Mouse (Mus musculus) small intestine, adult 2 months (tissue): ENCODE data around the gene Isl2.

Experiments
- CTCF ChIP-seq: fragments of 200-500 bp; IDR thresholded peaks from 2 replicates; pipeline ENCODE4 v1.5.1; 2012; ENCODE audit warnings: low read depth, mild to moderate bottlenecking, control low read depth, inconsistent platforms, low read length, moderate library complexity, mixed read lengths; ENCODE audit not compliant: insufficient replicate concordance, insufficient read length; ENCODE audit errors: extremely low read depth
- POLR2A ChIP-seq: fragments of 200-500 bp; IDR thresholded peaks from 2 replicates; pipeline ENCODE4 v1.6.1; 2012; ENCODE audit warnings: low read depth, mild to moderate bottlenecking, control low read depth, inconsistent platforms, low read length, moderate library complexity

- TF ChIP-seq CTCF = no peak
- no peak for TF ChIP-seq POLR2A
Measured at GRCm38 (mm10) chr9:55544861-55545555, 6.5 kb downstream of the Isl2 start.
